Mouse (Mus musculus) embryonic facial prominence, embryonic 10.5 days (tissue): Measurements from ENCODE around the gene 1700092M07Rik. TPM values are rescaled to one million over a fixed set of nuclear protein-coding genes. Genes with fewer than 3 reads are reported as not detected.

Experiments used
- DNase-seq: peaks from one replicate; pipeline ENCODE4 v3.0.0-alpha.2; 2017; ENCODE audit warnings: low spot score
- H3K27ac ChIP-seq: fragments of 300-500 bp; sonication (generic); replicated peaks from 2 replicates; pipeline ENCODE4 v1.5.1; 2016; ENCODE audit warnings: mild to moderate bottlenecking
- H3K27me3 ChIP-seq: fragments of 300-500 bp; sonication (generic); replicated peaks from 2 replicates; pipeline ENCODE4 v1.6.1; 2016; ENCODE audit warnings: low read depth, mild to moderate bottlenecking; ENCODE audit not compliant: poor library complexity, severe bottlenecking
- H3K36me3 ChIP-seq: fragments of 300-500 bp; sonication (generic); replicated peaks from 2 replicates; pipeline ENCODE4 v1.6.1; 2016; ENCODE audit warnings: mild to moderate bottlenecking, moderate library complexity
- H3K4me1 ChIP-seq: fragments of 300-500 bp; sonication (generic); 2 replicates; pipeline ENCODE4 v1.6.1; 2016
- H3K4me3 ChIP-seq: fragments of 300-500 bp; sonication (generic); 2 replicates; pipeline ENCODE4 v1.5.1; 2016; ENCODE audit warnings: mild to moderate bottlenecking, moderate library complexity
- H3K9me3 ChIP-seq: fragments of 300-500 bp; sonication (generic); 2 replicates; pipeline ENCODE4 v1.6.1; 2016; ENCODE audit warnings: mild to moderate bottlenecking
- WGBS: fragments of 180-500 bp; shearing (Covaris S2); methylation state at CpG from one replicate; pipeline ENCODE4 v1.1.7; 2016; 5-methylcytosine and 5-hydroxymethylcytosine counted together
- polyA plus RNA-seq: library from polyadenylated mRNA; unstranded; fragments of >200 nt; fragmentation: Nextera tagmentation; extraction: Ambion mirVana; gene quantifications from 2 replicates; pipeline ENCODE4 v1.2.1, GENCODE M21; 2016

1700092M07Rik gene
- polyA plus RNA-seq, 1 experiment from 2014 or later: 3.4 TPM

DNA sequence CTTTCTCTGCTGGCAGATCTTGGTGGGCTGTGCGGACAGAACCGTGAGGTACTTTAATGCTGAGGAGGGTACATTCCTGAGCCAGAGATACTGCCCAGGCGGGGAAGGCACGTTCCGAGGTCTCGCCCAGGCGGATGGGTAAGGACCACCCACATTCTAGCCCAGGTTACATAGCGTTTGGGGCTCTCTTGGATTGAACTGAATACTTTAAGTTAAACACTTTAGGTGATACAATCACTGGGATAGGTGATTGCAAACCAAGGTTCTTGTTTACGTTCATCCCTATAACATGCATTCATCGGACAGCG is 4.4 kb upstream of the 1700092M07Rik start:
- WGBS: 2% methylated on average over 11 of the region's 11 CpGs
- H3K4me3 ChIP-seq: peak overlapping the region; percentile 96
- peaks cover 39% of the 10 kb centered on the region for H3K36me3 ChIP-seq
- peaks cover 20% of the 10 kb centered on the region for H3K4me1 ChIP-seq
- no peaks in the 10 kb centered on the region for H3K9me3 ChIP-seq
- peak overlapping the region; percentile 88 for H3K27ac ChIP-seq
- H3K27me3 ChIP-seq: no peaks in the 10 kb centered on the region
- DNase-seq: no peak

DNA sequence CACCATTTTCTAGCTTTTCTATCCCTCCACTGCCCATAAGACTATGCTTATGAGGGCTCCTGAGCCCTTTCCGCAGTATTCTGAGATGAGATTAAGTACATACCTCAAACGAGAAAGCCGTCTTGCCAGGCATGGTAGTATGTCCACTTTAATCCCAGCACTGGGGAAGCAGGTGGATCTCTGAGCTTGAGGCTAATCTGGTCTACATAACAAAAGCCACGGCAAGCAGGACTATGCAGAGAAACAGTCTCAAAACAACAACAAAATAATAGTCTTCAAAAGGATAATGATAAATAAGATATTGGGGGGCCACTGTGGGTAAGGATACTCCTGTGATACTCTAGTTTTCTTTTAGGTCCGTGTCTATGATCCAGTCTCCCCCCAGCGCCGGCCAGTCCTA is 1.6 kb upstream of the 1700092M07Rik start:
- Histone ChIP-seq H3K9me3 (no peaks in the 10 kb centered on the region), H3K27ac (no peak overlapping the region), H3K4me1 (peaks cover 32% of the 10 kb centered on the region), H3K4me3 (no peak overlapping the region), H3K27me3 (no peaks in the 10 kb centered on the region), H3K36me3 (peaks cover 52% of the 10 kb centered on the region)
- 93% methylated on average over 7 of the region's 7 CpGs for WGBS
- no peak for DNase-seq

GRCm38 (mm10) chr19:8739646-8740045 is 872 bp upstream of the 1700092M07Rik start:
- H3K4me1 ChIP-seq: peaks cover 32% of the 10 kb centered on the region
- no peaks in the 10 kb centered on the region for H3K9me3 ChIP-seq
- 0 out of 2 replicates have a peak overlapping the region, but pooled peaks have one; percentile 5 for H3K4me3 ChIP-seq
- DNase-seq: no peak
- H3K27ac ChIP-seq: no peak overlapping the region
- WGBS: 91% methylated on average over 6 of the region's 6 CpGs
- no peaks in the 10 kb centered on the region for H3K27me3 ChIP-seq
- peaks cover 60% of the 10 kb centered on the region for H3K36me3 ChIP-seq

- WGBS: under 1% methylated on average over 36 of the region's 36 CpGs
- Histone ChIP-seq H3K4me3 (peak within 1 kb of the TSS; percentile 93), H3K9me3 (no peaks in the 10 kb centered on the region), H3K4me1 (peaks cover 25% of the 10 kb centered on the region), H3K27ac (peak within 1 kb of the TSS; percentile 89), H3K36me3 (peaks cover 77% of the 10 kb centered on the region), H3K27me3 (no peaks in the 10 kb centered on the region)
- peak; percentile 96 for DNase-seq
These were observed 838 bp downstream of the 1700092M07Rik start, which contains the start of gene Stx5a for GRCm38 (mm10) chr19:8741243-8741869. Gene Stx5a (plus strand): TSS chr19:8741413.

- H3K36me3 ChIP-seq: peaks cover 83% of the 10 kb centered on the region
- no peaks in the 10 kb centered on the region for H3K9me3 ChIP-seq
- no peaks in the 10 kb centered on the region for H3K27me3 ChIP-seq
- peak overlapping the region; percentile 93 for H3K4me3 ChIP-seq
- WGBS: 21% methylated on average over 14 of the region's 14 CpGs
- peak overlapping the region; percentile 89 for H3K27ac ChIP-seq
- DNase-seq: no peak
- H3K4me1 ChIP-seq: peaks cover 21% of the 10 kb centered on the region
These were observed 1.7 kb downstream of the 1700092M07Rik start for GRCm38 (mm10) chr19:8742176-8742575.

- peaks cover 83% of the 10 kb centered on the region for H3K36me3 ChIP-seq
- peaks cover 20% of the 10 kb centered on the region for H3K4me1 ChIP-seq
- no peaks in the 10 kb centered on the region for H3K27me3 ChIP-seq
- no peak overlapping the region for H3K27ac ChIP-seq
- DNase-seq: no peak
- H3K9me3 ChIP-seq: no peaks in the 10 kb centered on the region
- no peak overlapping the region for H3K4me3 ChIP-seq
- WGBS: 96% methylated on average over 1 of the region's 1 CpGs
These were observed 4.9 kb downstream of the 1700092M07Rik start for GRCm38 (mm10) chr19:8745382-8745781.

DNA sequence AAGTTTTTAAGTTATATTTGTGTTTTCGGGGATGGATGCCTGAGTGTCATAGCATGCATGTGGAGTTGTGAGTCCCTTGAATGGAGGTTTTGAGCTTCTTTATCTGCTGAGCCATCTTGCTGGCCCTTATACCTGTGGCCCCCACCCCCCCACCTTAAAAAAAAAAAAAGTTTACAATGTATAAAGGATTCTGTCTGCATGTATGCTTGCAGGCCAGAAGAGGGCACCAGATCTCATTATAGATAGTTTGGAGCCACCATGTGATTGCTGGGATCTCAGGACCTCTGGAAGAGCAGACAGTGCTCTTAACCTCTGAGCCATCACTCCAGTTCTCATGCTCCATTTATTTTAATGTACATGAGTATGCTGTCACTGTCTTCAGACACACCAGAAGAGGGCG is 6.8 kb downstream of the 1700092M07Rik start:
- Histone ChIP-seq H3K4me1 (peaks cover 8% of the 10 kb centered on the region), H3K9me3 (no peaks in the 10 kb centered on the region), H3K4me3 (no peak overlapping the region), H3K27me3 (no peaks in the 10 kb centered on the region), H3K27ac (no peak overlapping the region), H3K36me3 (peaks cover 97% of the 10 kb centered on the region)
- WGBS: 65% methylated on average over 2 of the region's 2 CpGs
- DNase-seq: no peak

DNA sequence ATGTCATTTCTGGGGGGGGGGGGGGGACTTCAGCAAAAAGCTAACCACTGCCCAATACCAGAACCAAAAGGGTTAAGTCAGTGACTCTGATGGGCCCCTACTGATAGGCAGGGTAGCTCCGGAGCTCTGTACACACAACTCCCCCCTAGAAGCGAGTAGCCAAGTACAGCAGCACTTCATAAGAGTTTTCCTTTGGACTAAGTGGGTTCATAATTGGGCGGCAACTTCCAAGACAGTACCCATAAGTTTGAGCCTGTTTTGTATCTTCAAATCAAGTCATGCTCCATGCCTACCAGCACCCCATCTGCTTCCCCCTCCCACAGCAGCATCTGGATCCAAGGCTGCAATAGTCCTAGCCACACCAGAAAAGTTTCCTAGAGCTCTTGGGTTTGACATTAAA is 15.1 kb downstream of the 1700092M07Rik start:
- H3K27ac ChIP-seq: no peak overlapping the region
- DNase-seq: no peak
- peaks cover 21% of the 10 kb centered on the region for H3K4me1 ChIP-seq
- H3K4me3 ChIP-seq: peak overlapping the region; percentile 100
- WGBS: 91% methylated on average over 3 of the region's 3 CpGs
- no peaks in the 10 kb centered on the region for H3K27me3 ChIP-seq
- peaks cover 61% of the 10 kb centered on the region for H3K36me3 ChIP-seq
- no peaks in the 10 kb centered on the region for H3K9me3 ChIP-seq

GRCm38 (mm10) chr19:8756635-8757387 is 16.3 kb downstream of the 1700092M07Rik start, which contains the start of gene Nxf1:
Gene Nxf1 (plus strand): TSS chr19:8757073.
- DNase-seq: peak; percentile 96
- Histone ChIP-seq H3K36me3 (peaks cover 62% of the 10 kb centered on the region), H3K9me3 (no peaks in the 10 kb centered on the region), H3K27ac (peak within 1 kb of the TSS; percentile 95), H3K4me1 (peaks cover 21% of the 10 kb centered on the region), H3K27me3 (no peaks in the 10 kb centered on the region), H3K4me3 (peak within 1 kb of the TSS; percentile 100)
- under 1% methylated on average over 75 of the region's 75 CpGs for WGBS

- Histone ChIP-seq H3K27ac (peak overlapping the region; percentile 95), H3K9me3 (no peaks in the 10 kb centered on the region), H3K4me3 (peak overlapping the region; percentile 100), H3K27me3 (no peaks in the 10 kb centered on the region), H3K4me1 (peaks cover 21% of the 10 kb centered on the region), H3K36me3 (peaks cover 62% of the 10 kb centered on the region)
- 10% methylated on average over 14 of the region's 14 CpGs for WGBS
- no peak for DNase-seq
These were observed 17.0 kb downstream of the 1700092M07Rik start for GRCm38 (mm10) chr19:8757471-8757998.

- Histone ChIP-seq H3K4me1 (peaks cover 21% of the 10 kb centered on the region), H3K4me3 (peak overlapping the region; percentile 100; the same call in 1 of the 2 replicates), H3K27me3 (no peaks in the 10 kb centered on the region), H3K27ac (no peak overlapping the region), H3K9me3 (no peaks in the 10 kb centered on the region), H3K36me3 (peaks cover 62% of the 10 kb centered on the region)
- 90% methylated on average over 2 of the region's 2 CpGs for WGBS
- DNase-seq: no peak
These were observed 18.4 kb downstream of the 1700092M07Rik start for GRCm38 (mm10) chr19:8758899-8759298.

DNA sequence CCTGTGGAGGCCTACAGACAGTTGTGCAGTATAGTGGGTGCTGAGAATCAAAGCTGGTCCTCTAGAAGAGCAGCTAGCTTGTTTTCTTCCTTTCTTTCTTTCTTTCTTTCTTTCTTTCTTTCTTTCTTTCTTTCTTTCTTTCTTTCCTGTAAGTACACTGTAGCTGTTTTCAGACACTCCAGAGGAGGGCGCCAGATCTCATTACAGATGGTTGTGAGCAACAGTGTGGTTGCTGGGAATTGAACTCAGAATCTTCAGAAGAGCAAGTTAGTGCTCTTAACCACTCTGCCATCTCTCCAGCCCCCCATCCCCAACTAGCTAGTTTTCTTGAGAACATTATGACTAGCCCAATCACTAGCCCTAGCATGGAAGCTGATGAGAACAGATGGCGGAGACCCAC is 20.2 kb downstream of the 1700092M07Rik start:
- Histone ChIP-seq H3K4me1 (peaks cover 18% of the 10 kb centered on the region), H3K4me3 (peak overlapping the region; percentile 5; the same call in 1 of the 2 replicates), H3K27me3 (no peaks in the 10 kb centered on the region), H3K27ac (no peak overlapping the region), H3K36me3 (peaks cover 62% of the 10 kb centered on the region), H3K9me3 (peaks cover 11% of the 10 kb centered on the region)
- no peak for DNase-seq
- 92% methylated on average over 2 of the region's 2 CpGs for WGBS

GRCm38 (mm10) chr19:8763276-8763675 is 22.8 kb downstream of the 1700092M07Rik start:
- peaks cover 85% of the 10 kb centered on the region for H3K36me3 ChIP-seq
- no peak for DNase-seq

More at GRCm38 (mm10) chr19:8763276-8763675, 22.8 kb downstream of the 1700092M07Rik start:
- no peak overlapping the region for H3K27ac ChIP-seq
- no peak overlapping the region for H3K4me3 ChIP-seq
- H3K4me1 ChIP-seq: peaks cover 7% of the 10 kb centered on the region
- 93% methylated on average over 4 of the region's 4 CpGs for WGBS
- no peaks in the 10 kb centered on the region for H3K27me3 ChIP-seq
- peaks cover 12% of the 10 kb centered on the region for H3K9me3 ChIP-seq
